Mouse (Mus musculus) right cerebral cortex, adult 2 months (tissue): ENCODE measurements around the gene Snupn.
A peak's percentile ranks its signal among the peaks of the same experiment; 100 is the strongest.

Experiments
- DNase-seq, 2 experiments: peaks; one replicate each; pipeline ENCODE4 v3.0.0; 2021 to 2022; ENCODE audit warnings: low spot score in 2 of 2

The Snupn gene

GRCm38 (mm10) chr9:57003011-57003410 lies 52.3 kb downstream of the Snupn start:
- DNase-seq = no peak

- no peak for DNase-seq
Measured at GRCm38 (mm10) chr9:57012393-57012792, 61.7 kb downstream of the Snupn start.

DNA sequence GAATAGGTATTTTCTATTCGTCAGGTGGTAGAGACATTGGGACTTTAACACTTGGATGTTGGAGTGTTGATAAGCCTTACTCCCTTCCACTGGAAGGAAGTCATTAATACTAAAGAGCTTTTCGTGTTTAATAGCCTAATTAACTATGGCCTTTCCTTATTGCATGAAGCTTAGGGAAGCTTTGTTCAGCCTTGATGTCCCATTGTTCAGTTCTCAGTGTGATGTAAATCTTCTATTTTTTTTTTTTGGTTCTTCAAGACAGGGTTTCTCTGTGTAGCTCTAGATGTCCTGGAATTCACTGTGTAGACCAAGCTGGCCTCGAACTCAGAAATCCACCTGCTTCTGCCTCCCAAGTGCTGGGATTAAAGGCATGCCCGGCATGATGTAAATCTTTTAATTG lies 62.2 kb downstream of the Snupn start:
- DNase-seq = no peak

GRCm38 (mm10) chr9:57013756-57014155 lies 63.1 kb downstream of the Snupn start:
- DNase-seq = no peak

- DNase-seq = no peak
Measured at GRCm38 (mm10) chr9:57014766-57015165, 64.1 kb downstream of the Snupn start.

GRCm38 (mm10) chr9:57017631-57018030 lies 67.0 kb downstream of the Snupn start:
- DNase-seq = no peak

DNA sequence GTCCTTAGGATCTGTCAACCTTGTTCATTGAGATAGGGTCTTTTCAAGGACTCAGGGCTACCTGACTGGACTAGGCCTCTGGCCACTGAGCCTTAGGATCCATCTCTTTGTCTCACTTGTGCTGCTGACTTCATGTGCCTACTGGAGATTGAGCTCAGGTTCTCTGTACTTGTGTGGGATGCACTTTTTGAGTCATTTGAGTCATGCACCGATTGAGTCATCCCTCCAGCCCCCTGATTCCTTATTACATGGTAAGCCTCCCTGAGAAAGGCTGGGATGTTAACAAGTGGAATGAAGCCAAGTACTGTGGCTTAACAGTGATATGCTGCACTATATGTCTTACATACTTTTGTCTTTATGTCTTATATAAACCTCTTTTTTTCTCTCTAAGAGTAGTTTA lies 81.1 kb downstream of the Snupn start:
- DNase-seq = peak; percentile 58 to 64
